Mouse (Mus musculus) bone marrow, adult 2 months (tissue): ENCODE data around the gene Sp1.

Source experiments
- CTCF ChIP-seq: fragments of 200-500 bp; IDR thresholded peaks from 2 replicates; pipeline ENCODE4 v1.5.1; 2011; ENCODE audit warnings: low read length, control low read depth; ENCODE audit not compliant: control insufficient read depth, insufficient read depth
- POLR2A ChIP-seq: fragments of 200-500 bp; IDR thresholded peaks from 2 replicates; pipeline ENCODE4 v1.6.1; 2011; ENCODE audit warnings: low read depth, mild to moderate bottlenecking, control low read depth, low read length, borderline replicate concordance; ENCODE audit not compliant: control insufficient read depth

DNA sequence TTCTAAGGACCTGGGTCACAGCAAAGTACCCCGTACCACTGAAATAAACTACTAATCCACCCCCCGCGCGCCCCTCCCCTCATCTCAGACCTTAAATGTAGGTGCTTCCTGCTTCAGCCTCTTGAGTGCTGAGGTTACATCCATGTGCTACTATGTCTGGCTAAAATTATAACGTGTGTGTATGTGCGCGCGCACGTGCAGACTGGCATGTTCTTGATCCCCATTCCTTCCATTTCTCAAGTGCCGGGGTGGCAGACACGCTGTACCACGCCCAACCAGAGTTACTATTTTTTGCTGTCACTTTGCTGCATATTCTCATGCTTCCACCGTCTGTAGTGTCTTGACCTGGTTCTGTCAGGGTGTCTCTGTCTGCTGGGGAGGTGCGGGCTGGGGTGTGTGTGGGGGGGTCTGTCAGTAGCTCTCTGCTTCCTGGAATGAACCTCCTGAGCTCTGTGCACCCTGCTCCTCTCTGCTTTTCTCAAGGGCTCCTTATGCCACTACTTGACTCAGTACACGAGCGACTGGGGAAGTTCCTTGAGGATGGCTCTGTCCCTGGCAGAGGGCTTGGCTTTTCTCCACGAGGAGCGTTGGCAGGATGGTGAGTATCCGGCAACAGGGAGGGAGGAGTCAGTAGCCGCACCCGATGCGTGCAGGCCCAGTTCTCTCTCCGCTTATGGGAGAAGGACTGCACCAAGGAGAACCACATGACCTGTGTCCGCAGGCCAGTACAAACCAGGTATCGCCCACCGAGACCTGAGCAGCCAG is 45.9 kb downstream of the Sp1 start:
- TF ChIP-seq POLR2A: no peak
- TF ChIP-seq CTCF: no peak
